Mouse (Mus musculus): ENCODE data around the gene Tjp2.

DNA sequence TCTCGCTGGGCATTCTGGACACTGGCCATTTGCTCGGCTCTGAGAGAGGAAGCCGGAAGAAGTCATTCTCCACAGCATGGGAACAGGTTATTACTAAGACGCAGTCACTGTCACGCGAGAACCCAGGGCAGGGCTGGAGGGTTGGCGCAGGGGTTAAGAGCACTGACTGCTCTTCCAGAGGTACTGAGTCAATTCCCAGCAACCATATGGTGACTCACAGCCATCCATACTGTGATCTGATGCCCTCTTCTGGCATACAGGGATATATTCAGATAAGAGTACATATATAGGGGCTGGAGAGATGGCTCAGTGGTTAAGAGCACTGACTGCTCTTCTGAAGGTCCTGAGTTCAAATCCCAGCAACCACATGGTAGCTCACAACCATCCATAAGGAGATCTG, 113.2 kb downstream of the Tjp2 start:
- TF ChIP-seq GATA1 (IDR thresholded peaks at IDR 0.05; ENCODE audit: low read length), result no peak
- TF ChIP-seq TAL1 (IDR thresholded peaks at IDR 0.05; ENCODE audit: low read length), result no peak
